Mouse (Mus musculus) v-Abl transformed pro-B cells (cell line): Measurements from ENCODE around the gene Gpkow.

Experiments used
- in situ Hi-C, 2 experiments: fragments of 400-800 bp; cut with MboI; formaldehyde crosslinking; loops; one replicate each; pipeline ENCODE4 v1.15.1; 2025; ENCODE audit not compliant: unreplicated experiment in 2 of 2

The Gpkow gene

DNA sequence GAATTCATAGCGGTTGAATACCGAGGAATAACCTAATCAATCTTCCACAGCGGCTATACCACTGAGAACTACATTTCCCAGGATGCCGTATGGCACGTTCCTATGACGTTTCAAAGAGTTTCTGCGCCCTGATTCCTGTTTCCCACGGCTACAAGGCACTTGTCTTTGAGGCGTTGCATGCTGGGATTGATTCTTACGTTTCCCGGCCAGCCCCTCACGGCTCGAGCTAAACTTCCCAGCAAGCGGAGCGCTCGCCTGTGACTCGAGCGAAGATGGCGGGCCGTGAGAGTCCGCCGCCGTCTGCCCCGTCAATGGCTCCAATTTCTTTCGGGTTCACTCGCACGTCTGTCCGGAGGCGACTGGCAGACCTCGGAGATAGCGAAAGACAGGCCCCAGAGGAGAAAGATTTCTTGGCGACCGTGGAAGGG lies at the start of gene Gpkow:
Gene Gpkow (plus strand): TSS at position 178 of the 428 bp plus-strand sequence.
- in situ Hi-C loops: loop anchor here (10.0 to 25.0 kb wide), 3 partner anchors 52 to 535 kb away; partner anchors contain the start of gene Clcn5 (in 1 of the 2)

DNA sequence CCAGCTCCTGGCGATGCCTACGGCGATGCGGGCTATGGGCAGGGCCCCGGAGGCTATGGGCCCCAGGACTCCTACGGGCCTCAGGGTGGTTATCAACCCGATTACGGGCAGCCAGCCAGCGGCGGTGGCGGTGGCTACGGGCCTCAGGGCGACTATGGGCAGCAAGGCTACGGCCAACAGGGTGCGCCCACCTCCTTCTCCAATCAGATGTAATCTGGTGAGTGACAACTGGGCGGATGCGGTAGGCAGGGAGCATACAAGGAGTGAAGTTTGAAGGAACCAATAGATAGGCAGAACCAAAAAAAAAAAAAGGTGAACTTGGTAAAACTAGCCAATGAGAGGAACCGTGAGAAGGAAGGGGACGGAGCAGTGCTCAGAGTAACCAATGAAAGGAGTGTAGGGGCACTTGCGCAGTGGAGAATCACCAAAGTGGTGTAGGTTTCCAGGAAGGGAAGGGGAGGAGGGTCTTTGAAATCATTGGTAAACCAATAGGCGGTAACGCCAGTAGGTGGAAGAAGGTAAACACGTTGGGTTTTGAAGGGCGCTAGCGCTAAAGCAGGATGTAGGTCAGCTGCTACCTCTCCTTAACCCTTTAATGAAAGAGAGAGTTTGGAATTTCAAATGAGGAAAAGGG lies 48.1 kb upstream of the Gpkow start:
- in situ Hi-C loops: loop anchor here (5.0 to 10.0 kb wide), 6 partner anchors 34 to 726 kb away; partner anchors contain the start of genes Gpkow (in 1 of the 2) and Magix (in 1 of the 2)

- in situ Hi-C loops: no loop called here
Measured at GRCm38 (mm10) chrX:7657221-7657639, 39.7 kb upstream of the Gpkow start, which contains the start of gene Prickle3. TSS of gene Prickle3 (plus strand) at chrX:7657260.

- in situ Hi-C loops: no loop called here
Measured at GRCm38 (mm10) chrX:7658031-7658784, 38.7 kb upstream of the Gpkow start.

GRCm38 (mm10) chrX:7658785-7659589 lies 37.9 kb upstream of the Gpkow start:
- in situ Hi-C loops: no loop called here

GRCm38 (mm10) chrX:7661086-7661485 lies 35.8 kb upstream of the Gpkow start:
- in situ Hi-C loops: no loop called here

- in situ Hi-C loops: no loop called here
Measured at GRCm38 (mm10) chrX:7662936-7663335, 34.0 kb upstream of the Gpkow start.

DNA sequence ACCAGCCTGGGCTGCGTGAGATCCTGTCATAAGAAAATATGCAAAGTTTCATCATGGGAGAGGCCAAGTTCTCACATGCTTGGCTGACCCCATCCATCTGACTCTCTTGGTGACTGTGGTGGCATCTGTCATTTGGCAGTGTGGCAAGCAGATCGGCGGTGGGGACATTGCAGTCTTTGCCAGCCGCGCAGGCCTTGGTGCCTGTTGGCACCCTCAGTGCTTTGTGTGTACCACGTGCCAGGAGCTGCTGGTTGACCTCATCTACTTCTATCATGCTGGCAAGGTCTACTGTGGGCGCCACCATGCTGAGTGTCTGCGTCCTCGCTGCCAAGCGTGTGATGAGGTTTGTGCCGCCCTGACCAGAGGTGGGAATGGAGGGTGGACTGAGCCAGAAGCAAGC lies 32.1 kb upstream of the Gpkow start:
- in situ Hi-C loops: no loop called here

GRCm38 (mm10) chrX:7665739-7666502 lies 31.0 kb upstream of the Gpkow start:
- in situ Hi-C loops: no loop called here

- in situ Hi-C loops: no loop called here
Measured at GRCm38 (mm10) chrX:7670390-7670881, 26.5 kb upstream of the Gpkow start.

DNA sequence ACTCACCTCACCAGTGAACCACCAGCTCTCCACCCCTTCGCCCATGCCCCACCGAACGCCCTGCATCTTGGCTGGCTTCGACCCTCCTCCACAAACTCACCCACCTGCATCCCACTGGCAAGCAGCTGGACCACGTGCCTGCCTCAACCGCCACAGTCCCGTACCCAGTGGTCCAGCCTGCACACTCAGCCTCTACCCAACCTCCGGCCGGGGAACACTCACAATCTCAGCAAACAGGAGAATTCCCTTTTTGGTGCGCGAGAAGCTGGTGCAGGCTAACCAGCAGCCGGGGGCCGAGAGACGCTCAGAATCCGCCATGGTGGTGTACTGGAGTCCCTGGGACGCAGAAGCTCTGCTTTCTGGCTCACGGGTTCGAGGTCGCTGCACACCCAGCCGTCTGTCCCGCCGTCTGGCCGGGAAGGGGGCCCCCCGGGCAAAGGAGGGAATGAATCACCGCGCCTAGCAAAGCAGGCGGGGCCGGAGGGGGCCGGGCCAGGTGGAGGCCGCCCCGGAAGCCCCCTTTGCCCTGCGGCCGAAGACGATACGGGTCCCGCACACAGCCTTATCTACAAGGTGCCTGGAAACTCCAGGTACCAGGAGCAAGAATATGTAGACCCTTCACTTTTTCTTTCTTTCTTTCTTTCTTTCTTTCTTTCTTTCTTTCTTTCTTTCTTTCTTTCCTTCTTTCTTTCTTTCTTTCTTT lies 25.9 kb upstream of the Gpkow start, which contains the start of gene Plp2:
Gene Plp2 (minus strand): TSS at position 470 of the 703 bp plus-strand sequence.
- in situ Hi-C loops: no loop called here

DNA sequence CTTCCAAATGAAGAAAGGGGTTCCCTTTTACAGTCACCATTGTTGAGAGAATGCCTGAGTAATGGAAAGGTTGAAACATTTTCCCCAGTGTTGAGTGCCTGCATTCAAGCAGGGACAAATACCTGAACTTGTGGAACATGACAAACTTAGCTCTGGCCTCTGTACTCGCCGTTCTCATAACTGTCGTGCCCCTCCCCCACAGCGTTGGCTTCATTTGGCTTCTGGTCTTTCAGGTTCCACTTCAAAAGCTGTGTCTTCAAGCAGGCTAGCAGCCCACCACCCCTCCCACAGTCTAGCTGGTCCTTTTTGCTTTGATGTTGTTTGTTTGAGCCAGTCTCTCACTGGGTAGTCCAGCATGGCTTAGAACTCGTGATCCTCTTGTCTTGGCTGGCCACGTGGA lies 24.2 kb upstream of the Gpkow start:
- in situ Hi-C loops: no loop called here

DNA sequence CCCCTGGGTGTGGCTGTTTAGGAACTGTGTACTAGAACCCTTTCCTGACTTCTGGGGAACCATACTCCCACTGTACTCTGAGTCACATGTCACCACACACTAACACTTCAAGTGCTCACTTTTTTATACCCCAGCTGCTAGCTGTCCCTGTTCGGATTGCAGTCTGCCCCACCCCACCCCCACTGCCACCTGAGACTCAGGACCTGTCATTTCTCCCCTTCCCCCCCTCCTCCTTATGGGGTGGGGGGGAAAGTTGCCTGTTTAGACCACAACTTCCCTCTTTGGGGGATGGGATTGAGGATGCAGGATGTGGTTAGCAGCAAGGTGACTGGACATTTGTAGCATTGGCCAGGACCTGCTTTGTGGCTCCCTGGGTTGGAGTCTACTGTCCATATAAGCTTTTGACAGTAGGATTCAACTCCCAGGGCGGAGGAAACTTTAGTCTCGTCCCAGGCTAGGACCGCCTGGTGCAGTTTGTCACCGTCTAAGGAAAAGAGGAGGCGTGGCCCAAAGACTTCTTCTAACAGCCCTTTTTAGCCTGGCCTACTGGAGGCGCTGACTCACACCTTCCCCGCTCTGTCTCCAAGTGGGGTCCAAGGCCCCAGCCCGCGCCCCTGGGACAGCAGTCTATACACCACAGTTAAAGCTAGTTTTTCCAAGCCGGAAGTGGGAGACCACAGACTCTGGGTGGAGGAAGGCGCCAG lies 23.2 kb upstream of the Gpkow start:
- in situ Hi-C loops: no loop called here

GRCm38 (mm10) chrX:7674284-7675000 lies 22.5 kb upstream of the Gpkow start:
- in situ Hi-C loops: no loop called here

DNA sequence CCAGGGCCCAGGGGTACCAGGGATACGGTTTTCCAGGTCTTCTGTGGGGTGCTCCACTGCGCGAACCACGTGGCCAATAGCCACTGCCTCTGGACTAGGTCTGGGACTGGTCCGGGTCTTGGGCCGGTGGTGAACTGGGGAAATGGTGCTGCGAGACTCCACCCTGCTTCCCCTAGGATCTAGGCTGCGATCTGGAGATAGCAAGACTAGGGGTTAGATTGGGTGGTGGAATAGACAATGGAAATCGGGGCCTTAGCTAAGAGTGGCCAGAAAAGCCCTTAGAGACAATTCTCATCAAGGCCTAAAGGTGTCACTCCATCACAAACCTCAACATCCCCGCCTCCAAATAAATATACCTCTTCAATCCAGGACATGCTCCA lies 21.9 kb upstream of the Gpkow start:
- in situ Hi-C loops: loop anchor here in 1 of 2 experiments (25.0 kb wide), 2 partner anchors 363 to 513 kb away; partner anchors contain the start of gene Clcn5

- in situ Hi-C loops: loop anchor here in 1 of 2 experiments (25.0 kb wide), 2 partner anchors 367 to 517 kb away; partner anchors contain the start of gene Clcn5
Measured at GRCm38 (mm10) chrX:7678986-7679385, 17.9 kb upstream of the Gpkow start.

DNA sequence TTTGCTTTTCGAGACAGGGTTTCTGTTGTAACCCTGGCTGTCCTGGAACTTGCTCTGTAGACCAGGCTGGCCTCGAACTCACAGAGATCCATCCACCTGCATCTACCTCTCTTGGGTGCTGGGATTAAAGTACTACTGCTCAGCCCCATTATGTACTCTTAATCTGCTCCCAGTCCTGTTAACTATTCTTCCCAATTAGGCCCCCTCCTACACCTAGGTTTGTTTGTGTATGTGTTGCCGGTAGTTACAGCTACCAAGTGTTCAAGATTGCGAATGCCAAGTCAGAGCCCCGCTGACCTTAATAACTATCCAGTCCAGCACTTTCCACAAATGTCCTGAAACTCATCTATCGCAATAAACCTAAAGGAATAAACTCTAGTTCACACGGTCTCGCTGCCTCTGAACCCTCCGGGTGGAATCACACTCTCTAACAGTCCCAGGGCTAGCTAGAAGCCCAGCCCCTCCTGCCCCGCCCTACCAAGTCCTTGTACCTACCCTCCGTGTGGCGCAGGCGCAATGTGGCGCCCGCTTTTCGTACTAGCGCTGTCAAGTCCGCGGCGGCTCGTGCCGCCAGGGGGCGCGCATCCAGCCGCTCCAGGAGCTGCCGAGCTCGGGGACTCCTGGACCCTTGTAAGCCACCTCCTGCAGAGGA lies 17.4 kb upstream of the Gpkow start:
- in situ Hi-C loops: loop anchor here (5.0 to 25.0 kb wide), 4 partner anchors 32 to 517 kb away; partner anchors contain the start of gene Clcn5 (in 1 of the 2)
